Mouse (Mus musculus) stomach, embryonic 14.5 days (tissue): ENCODE measurements around the gene Xdh. TPM values are rescaled to one million over a fixed set of nuclear protein-coding genes. Genes with fewer than 3 reads are reported as not detected.

Experiments
- ATAC-seq: fragments of 200-750 bp; cut with Nextera tagmentation; 2 replicates; pipeline ENCODE4 v1.8.0; 2017; ENCODE audit warnings: low read depth, moderate TSS enrichment; ENCODE audit not compliant: insufficient number of reproducible peaks, insufficient read depth, low FRiP score
- H3K27ac ChIP-seq: fragments of 300-500 bp; sonication (generic); 2 replicates; pipeline ENCODE4 v1.5.1; 2014; ENCODE audit warnings: mild to moderate bottlenecking, low read length, moderate library complexity, mixed read lengths
- H3K27me3 ChIP-seq: fragments of 300-500 bp; sonication (generic); 2 replicates; pipeline ENCODE4 v1.6.1; 2014; ENCODE audit warnings: low read length, control low read depth, mixed read lengths; ENCODE audit not compliant: control insufficient read depth, insufficient read depth
- H3K36me3 ChIP-seq: fragments of 300-500 bp; sonication (generic); 2 replicates; pipeline ENCODE4 v1.6.1; 2014; ENCODE audit warnings: mild to moderate bottlenecking, control low read depth, low read length, moderate library complexity, mixed read lengths; ENCODE audit not compliant: control insufficient read depth, insufficient read depth
- H3K4me1 ChIP-seq: fragments of 300-500 bp; sonication (generic); 2 replicates; pipeline ENCODE4 v1.6.1; 2014; ENCODE audit warnings: low read length, control low read depth, mixed read lengths; ENCODE audit not compliant: control insufficient read depth, insufficient read depth
- H3K4me2 ChIP-seq: fragments of 300-500 bp; sonication (generic); replicated peaks from 2 replicates; pipeline ENCODE4 v1.6.1; 2014; ENCODE audit warnings: low read depth, low read length, control low read depth
- H3K4me3 ChIP-seq: fragments of 300-500 bp; sonication (generic); 2 replicates; pipeline ENCODE4 v1.5.1; 2014; ENCODE audit warnings: low read depth, low read length, control low read depth
- H3K9ac ChIP-seq: fragments of 300-500 bp; sonication (generic); replicated peaks from 2 replicates; pipeline ENCODE4 v1.6.1; 2014; ENCODE audit warnings: low read depth, mild to moderate bottlenecking, control low read depth, low read length, moderate library complexity, mixed read lengths
- H3K9me3 ChIP-seq: fragments of 300-500 bp; sonication (generic); 2 replicates; pipeline ENCODE4 v1.6.1; 2016; ENCODE audit warnings: low read depth, low read length, control low read depth; ENCODE audit not compliant: control insufficient read depth
- WGBS: fragments of 180-500 bp; shearing (Covaris S2); extraction: QIAGEN DNeasy Blood & Tissue Kit; methylation state at CpG from one replicate; pipeline ENCODE4 v1.1.7; 2014; 5-methylcytosine and 5-hydroxymethylcytosine counted together
- polyA plus RNA-seq: library from polyadenylated mRNA; unstranded; fragments of >200 nt; fragmentation: Nextera tagmentation; extraction: Ambion mirVana; gene quantifications from 2 replicates; pipeline ENCODE4 v1.2.1, GENCODE M21; 2014

Gene Xdh
- polyA plus RNA-seq, 1 experiment from 2014 or later = 1.2 TPM

- H3K27me3 ChIP-seq = no peaks in the 10 kb centered on the region
- ATAC-seq = peak; percentile 69; the same call in 1 of the 2 replicates
- no peaks in the 10 kb centered on the region for H3K9me3 ChIP-seq
- no peak overlapping the region for H3K9ac ChIP-seq
- no peaks in the 10 kb centered on the region for H3K4me1 ChIP-seq
- H3K27ac ChIP-seq = no peak overlapping the region
- no peak overlapping the region for H3K4me2 ChIP-seq
- H3K36me3 ChIP-seq = no peaks in the 10 kb centered on the region
- H3K4me3 ChIP-seq = no peak overlapping the region
- WGBS = 13% methylated on average over 9 of the region's 9 CpGs
Measured at GRCm38 (mm10) chr17:73882194-73882593, 67.8 kb downstream of the Xdh start.

- Histone ChIP-seq H3K4me2 (no peak overlapping the region), H3K4me1 (no peaks in the 10 kb centered on the region), H3K36me3 (no peaks in the 10 kb centered on the region), H3K9me3 (no peaks in the 10 kb centered on the region), H3K9ac (no peak overlapping the region), H3K27ac (no peak overlapping the region), H3K27me3 (no peaks in the 10 kb centered on the region), H3K4me3 (no peak overlapping the region)
- 48% methylated on average over 6 of the region's 6 CpGs for WGBS
- no peak for ATAC-seq
Measured at GRCm38 (mm10) chr17:73881295-73881694, 68.7 kb downstream of the Xdh start.

- WGBS = 81% methylated on average over 6 of the region's 6 CpGs
- no peak for ATAC-seq
- no peak overlapping the region for H3K9ac ChIP-seq
- no peaks in the 10 kb centered on the region for H3K4me1 ChIP-seq
- H3K36me3 ChIP-seq = no peaks in the 10 kb centered on the region
- H3K9me3 ChIP-seq = no peaks in the 10 kb centered on the region
- no peak overlapping the region for H3K4me2 ChIP-seq
- no peaks in the 10 kb centered on the region for H3K27me3 ChIP-seq
- no peak overlapping the region for H3K4me3 ChIP-seq
- H3K27ac ChIP-seq = no peak overlapping the region
Measured at GRCm38 (mm10) chr17:73880286-73880685, 69.7 kb downstream of the Xdh start.

GRCm38 (mm10) chr17:73879262-73879916, 70.6 kb downstream of the Xdh start:
- H3K36me3 ChIP-seq = no peaks in the 10 kb centered on the region
- H3K9ac ChIP-seq = no peak overlapping the region
- WGBS = 88% methylated on average over 10 of the region's 10 CpGs
- no peaks in the 10 kb centered on the region for H3K4me1 ChIP-seq
- H3K9me3 ChIP-seq = no peaks in the 10 kb centered on the region
- H3K27me3 ChIP-seq = no peaks in the 10 kb centered on the region
- H3K27ac ChIP-seq = no peak overlapping the region
- no peak overlapping the region for H3K4me2 ChIP-seq
- no peak for ATAC-seq
- H3K4me3 ChIP-seq = no peak overlapping the region

GRCm38 (mm10) chr17:73875674-73876073, 74.3 kb downstream of the Xdh start:
- no peaks in the 10 kb centered on the region for H3K27me3 ChIP-seq
- no peaks in the 10 kb centered on the region for H3K9me3 ChIP-seq
- 80% methylated on average over 7 of the region's 7 CpGs for WGBS
- no peak overlapping the region for H3K27ac ChIP-seq
- no peaks in the 10 kb centered on the region for H3K4me1 ChIP-seq
- no peak overlapping the region for H3K4me2 ChIP-seq
- ATAC-seq = no peak
- no peak overlapping the region for H3K4me3 ChIP-seq
- H3K9ac ChIP-seq = no peak overlapping the region
- no peaks in the 10 kb centered on the region for H3K36me3 ChIP-seq

GRCm38 (mm10) chr17:73875268-73875667, 74.7 kb downstream of the Xdh start:
- H3K36me3 ChIP-seq = no peaks in the 10 kb centered on the region
- 82% methylated on average over 4 of the region's 4 CpGs for WGBS
- ATAC-seq = no peak
- no peak overlapping the region for H3K4me3 ChIP-seq
- H3K9ac ChIP-seq = no peak overlapping the region
- H3K4me2 ChIP-seq = no peak overlapping the region
- no peaks in the 10 kb centered on the region for H3K4me1 ChIP-seq
- H3K27ac ChIP-seq = no peak overlapping the region
- no peaks in the 10 kb centered on the region for H3K9me3 ChIP-seq
- no peaks in the 10 kb centered on the region for H3K27me3 ChIP-seq

- WGBS = 92% methylated on average over 14 of the region's 14 CpGs
- H3K36me3 ChIP-seq = no peaks in the 10 kb centered on the region
- H3K4me2 ChIP-seq = no peak overlapping the region
- H3K27me3 ChIP-seq = no peaks in the 10 kb centered on the region
- no peak for ATAC-seq
- H3K4me3 ChIP-seq = no peak overlapping the region
- H3K4me1 ChIP-seq = no peaks in the 10 kb centered on the region
- H3K27ac ChIP-seq = no peak overlapping the region
- H3K9ac ChIP-seq = no peak overlapping the region
- H3K9me3 ChIP-seq = no peaks in the 10 kb centered on the region
Measured at GRCm38 (mm10) chr17:73870956-73871605, 78.9 kb downstream of the Xdh start.

- Histone ChIP-seq H3K9ac (no peak overlapping the region), H3K4me2 (no peak overlapping the region), H3K27me3 (no peaks in the 10 kb centered on the region), H3K27ac (no peak overlapping the region), H3K36me3 (no peaks in the 10 kb centered on the region), H3K4me1 (no peaks in the 10 kb centered on the region), H3K9me3 (no peaks in the 10 kb centered on the region), H3K4me3 (no peak overlapping the region)
- no peak for ATAC-seq
- 89% methylated on average over 9 of the region's 9 CpGs for WGBS
Measured at GRCm38 (mm10) chr17:73869008-73869685, 80.8 kb downstream of the Xdh start.
